Mouse (Mus musculus): ENCODE results near the gene Rhebl1.

- TF ChIP-seq CTCF (IDR thresholded peaks at IDR 0.05; ENCODE audit: control insufficient read depth, insufficient read depth, insufficient replicate concordance, low read depth, low read length) (no peak), POLR2A (IDR thresholded peaks at IDR 0.05; ENCODE audit: control insufficient read depth, low read depth, low read length) (no peak)
Observed at GRCm38 (mm10) chr15:98924682-98925081, 30.3 kb upstream of the Rhebl1 start.
